Mouse (Mus musculus): Measurements from ENCODE around the gene Serpinf1. TPM values are rescaled to one million over a fixed set of nuclear protein-coding genes. Genes with fewer than 3 reads are reported as not detected.

The Serpinf1 gene
- polyA plus RNA-seq, 1 experiment from 2014 or later, result 38.7 TPM

- no peak for ATAC-seq
- no peak overlapping the region for H3K4me3 ChIP-seq (ENCODE audit: low read length)
- H3K4me1 ChIP-seq (ENCODE audit: control insufficient read depth, insufficient read depth, low read length), result peaks cover 3% of the 10 kb centered on the region; the same call in 1 of the 2 replicates
- H3K9ac ChIP-seq (ENCODE audit: low read depth, low read length), result no peak overlapping the region
- no peaks in the 10 kb centered on the region for H3K9me3 ChIP-seq (ENCODE audit: control insufficient read depth, low read length)
- H3K36me3 ChIP-seq (ENCODE audit: control insufficient read depth, insufficient read depth, low read length), result no peaks in the 10 kb centered on the region
- H3K27me3 ChIP-seq (replicated peaks; ENCODE audit: control insufficient read depth, insufficient read depth, low read length), result no peaks in the 10 kb centered on the region
- no peak overlapping the region for H3K4me2 ChIP-seq (ENCODE audit: low read depth, low read length)
- no peak overlapping the region for H3K27ac ChIP-seq (ENCODE audit: low read length)
- 65% methylated on average over 5 of the region's 5 CpGs for WGBS
Observed at GRCm38 (mm10) chr11:75420810-75421374, 1.6 kb downstream of the Serpinf1 start.

GRCm38 (mm10) chr11:75420037-75420436, 2.5 kb downstream of the Serpinf1 start:
- H3K4me3 ChIP-seq (ENCODE audit: low read length), result no peak overlapping the region
- H3K9me3 ChIP-seq (ENCODE audit: control insufficient read depth, low read length), result no peaks in the 10 kb centered on the region
- ATAC-seq, result no peak
- 79% methylated on average over 7 of the region's 7 CpGs for WGBS
- H3K27ac ChIP-seq (ENCODE audit: low read length), result no peak overlapping the region
- H3K36me3 ChIP-seq (ENCODE audit: control insufficient read depth, insufficient read depth, low read length), result no peaks in the 10 kb centered on the region
- peaks cover 3% of the 10 kb centered on the region; the same call in 1 of the 2 replicates for H3K4me1 ChIP-seq (ENCODE audit: control insufficient read depth, insufficient read depth, low read length)
- no peaks in the 10 kb centered on the region for H3K27me3 ChIP-seq (replicated peaks; ENCODE audit: control insufficient read depth, insufficient read depth, low read length)
- H3K9ac ChIP-seq (ENCODE audit: low read depth, low read length), result no peak overlapping the region
- H3K4me2 ChIP-seq (ENCODE audit: low read depth, low read length), result no peak overlapping the region

- Histone ChIP-seq H3K9ac (ENCODE audit: low read depth, low read length) (no peak overlapping the region), H3K27me3 (replicated peaks; ENCODE audit: control insufficient read depth, insufficient read depth, low read length) (no peaks in the 10 kb centered on the region), H3K27ac (ENCODE audit: low read length) (no peak overlapping the region), H3K4me2 (ENCODE audit: low read depth, low read length) (no peak overlapping the region), H3K4me3 (ENCODE audit: low read length) (no peak overlapping the region), H3K36me3 (ENCODE audit: control insufficient read depth, insufficient read depth, low read length) (no peaks in the 10 kb centered on the region), H3K4me1 (ENCODE audit: control insufficient read depth, insufficient read depth, low read length) (no peaks in the 10 kb centered on the region), H3K9me3 (ENCODE audit: control insufficient read depth, low read length) (no peaks in the 10 kb centered on the region)
- WGBS, result 87% methylated on average over 13 of the region's 13 CpGs
- no peak for ATAC-seq
Observed at GRCm38 (mm10) chr11:75415994-75416393, 6.5 kb downstream of the Serpinf1 start.

- Histone ChIP-seq H3K4me3 (ENCODE audit: low read length) (no peak overlapping the region), H3K27me3 (replicated peaks; ENCODE audit: control insufficient read depth, insufficient read depth, low read length) (no peaks in the 10 kb centered on the region), H3K4me2 (ENCODE audit: low read depth, low read length) (no peak overlapping the region), H3K27ac (ENCODE audit: low read length) (no peak overlapping the region), H3K4me1 (ENCODE audit: control insufficient read depth, insufficient read depth, low read length) (no peaks in the 10 kb centered on the region), H3K9me3 (ENCODE audit: control insufficient read depth, low read length) (no peaks in the 10 kb centered on the region), H3K9ac (ENCODE audit: low read depth, low read length) (0 out of 2 replicates have a peak overlapping the region, but pooled peaks have one; percentile 28), H3K36me3 (ENCODE audit: control insufficient read depth, insufficient read depth, low read length) (no peaks in the 10 kb centered on the region)
- 45% methylated on average over 7 of the region's 7 CpGs for WGBS
- ATAC-seq, result no peak
Observed at GRCm38 (mm10) chr11:75415096-75415495, 7.4 kb downstream of the Serpinf1 start.

GRCm38 (mm10) chr11:75410591-75410990, 11.9 kb downstream of the Serpinf1 start:
- WGBS, result 83% methylated on average over 7 of the region's 7 CpGs
- H3K27ac ChIP-seq (ENCODE audit: low read length), result no peak overlapping the region

GRCm38 (mm10) chr11:75409679-75410575, 12.6 kb downstream of the Serpinf1 start:
- WGBS, result 74% methylated on average over 17 of the region's 17 CpGs

More at GRCm38 (mm10) chr11:75410591-75410990, 11.9 kb downstream of the Serpinf1 start:
- Histone ChIP-seq H3K9ac (ENCODE audit: low read depth, low read length) (no peak overlapping the region), H3K4me1 (ENCODE audit: control insufficient read depth, insufficient read depth, low read length) (no peaks in the 10 kb centered on the region), H3K4me3 (ENCODE audit: low read length) (no peak overlapping the region), H3K4me2 (ENCODE audit: low read depth, low read length) (no peak overlapping the region), H3K9me3 (ENCODE audit: control insufficient read depth, low read length) (no peaks in the 10 kb centered on the region), H3K36me3 (ENCODE audit: control insufficient read depth, insufficient read depth, low read length) (no peaks in the 10 kb centered on the region), H3K27me3 (replicated peaks; ENCODE audit: control insufficient read depth, insufficient read depth, low read length) (no peaks in the 10 kb centered on the region)
- ATAC-seq, result no peak

GRCm38 (mm10) chr11:75406865-75407264, 15.6 kb downstream of the Serpinf1 start:
- no peak overlapping the region for H3K4me2 ChIP-seq (ENCODE audit: low read depth, low read length)
- H3K4me3 ChIP-seq (ENCODE audit: low read length), result no peak overlapping the region
- H3K27me3 ChIP-seq (replicated peaks; ENCODE audit: control insufficient read depth, insufficient read depth, low read length), result no peaks in the 10 kb centered on the region
- H3K27ac ChIP-seq (ENCODE audit: low read length), result no peak overlapping the region
- H3K4me1 ChIP-seq (ENCODE audit: control insufficient read depth, insufficient read depth, low read length), result no peaks in the 10 kb centered on the region; the same call in 1 of the 2 replicates
- no peaks in the 10 kb centered on the region for H3K36me3 ChIP-seq (ENCODE audit: control insufficient read depth, insufficient read depth, low read length)
- H3K9ac ChIP-seq (ENCODE audit: low read depth, low read length), result no peak overlapping the region
- H3K9me3 ChIP-seq (ENCODE audit: control insufficient read depth, low read length), result no peaks in the 10 kb centered on the region
- 39% methylated on average over 3 of the region's 3 CpGs for WGBS
- ATAC-seq, result no peak

More at GRCm38 (mm10) chr11:75409679-75410575, 12.6 kb downstream of the Serpinf1 start:
- Histone ChIP-seq H3K27me3 (replicated peaks; ENCODE audit: control insufficient read depth, insufficient read depth, low read length) (no peaks in the 10 kb centered on the region), H3K4me2 (ENCODE audit: low read depth, low read length) (no peak overlapping the region), H3K4me3 (ENCODE audit: low read length) (no peak overlapping the region), H3K27ac (ENCODE audit: low read length) (no peak overlapping the region), H3K36me3 (ENCODE audit: control insufficient read depth, insufficient read depth, low read length) (no peaks in the 10 kb centered on the region), H3K9ac (ENCODE audit: low read depth, low read length) (no peak overlapping the region), H3K9me3 (ENCODE audit: control insufficient read depth, low read length) (no peaks in the 10 kb centered on the region), H3K4me1 (ENCODE audit: control insufficient read depth, insufficient read depth, low read length) (no peaks in the 10 kb centered on the region)
- ATAC-seq, result no peak

GRCm38 (mm10) chr11:75406104-75406503, 16.4 kb downstream of the Serpinf1 start:
- Histone ChIP-seq H3K4me1 (ENCODE audit: control insufficient read depth, insufficient read depth, low read length) (no peaks in the 10 kb centered on the region; the same call in 1 of the 2 replicates), H3K36me3 (ENCODE audit: control insufficient read depth, insufficient read depth, low read length) (no peaks in the 10 kb centered on the region), H3K9ac (ENCODE audit: low read depth, low read length) (no peak overlapping the region), H3K27me3 (replicated peaks; ENCODE audit: control insufficient read depth, insufficient read depth, low read length) (no peaks in the 10 kb centered on the region), H3K27ac (ENCODE audit: low read length) (no peak overlapping the region), H3K9me3 (ENCODE audit: control insufficient read depth, low read length) (no peaks in the 10 kb centered on the region), H3K4me2 (ENCODE audit: low read depth, low read length) (no peak overlapping the region), H3K4me3 (ENCODE audit: low read length) (no peak overlapping the region)
- no peak for ATAC-seq
- 66% methylated on average over 4 of the region's 4 CpGs for WGBS

GRCm38 (mm10) chr11:75404801-75405200, 17.7 kb downstream of the Serpinf1 start:
- H3K4me2 ChIP-seq (ENCODE audit: low read depth, low read length), result no peak overlapping the region
- no peak overlapping the region for H3K4me3 ChIP-seq (ENCODE audit: low read length)
- no peaks in the 10 kb centered on the region; the same call in 1 of the 2 replicates for H3K4me1 ChIP-seq (ENCODE audit: control insufficient read depth, insufficient read depth, low read length)
- H3K9me3 ChIP-seq (ENCODE audit: control insufficient read depth, low read length), result no peaks in the 10 kb centered on the region
- no peak for ATAC-seq
- H3K27me3 ChIP-seq (replicated peaks; ENCODE audit: control insufficient read depth, insufficient read depth, low read length), result no peaks in the 10 kb centered on the region
- no peak overlapping the region for H3K27ac ChIP-seq (ENCODE audit: low read length)
- no peak overlapping the region for H3K9ac ChIP-seq (ENCODE audit: low read depth, low read length)
- no peaks in the 10 kb centered on the region for H3K36me3 ChIP-seq (ENCODE audit: control insufficient read depth, insufficient read depth, low read length)
- WGBS, result 92% methylated on average over 6 of the region's 6 CpGs

Measured in intestine, embryonic 16.5 days (tissue).